Mouse (Mus musculus) limb, embryonic 15.5 days (tissue): ENCODE data around the gene Itpr1. TPM values are rescaled to one million over a fixed set of nuclear protein-coding genes. Genes with fewer than 3 reads are reported as not detected.

Experiments
- ATAC-seq: fragments of 200-750 bp; cut with Nextera tagmentation; 2 replicates; pipeline ENCODE4 v1.8.0; 2017; ENCODE audit warnings: low read depth, moderate TSS enrichment; ENCODE audit not compliant: insufficient number of reproducible peaks, low FRiP score, low TSS enrichment
- H3K27ac ChIP-seq: fragments of 300-500 bp; sonication (generic); 2 replicates; pipeline ENCODE4 v1.5.1; 2015; ENCODE audit warnings: moderate library complexity, mild to moderate bottlenecking, inconsistent platforms
- H3K27me3 ChIP-seq: fragments of 300-500 bp; sonication (generic); 2 replicates; pipeline ENCODE4 v1.6.1; 2015; ENCODE audit warnings: inconsistent platforms
- H3K36me3 ChIP-seq: fragments of 300-500 bp; sonication (generic); 2 replicates; pipeline ENCODE4 v1.6.1; 2015; ENCODE audit warnings: inconsistent platforms
- H3K4me1 ChIP-seq: fragments of 300-500 bp; sonication (generic); 2 replicates; pipeline ENCODE4 v1.6.1; 2015; ENCODE audit warnings: inconsistent platforms
- H3K4me2 ChIP-seq: fragments of 300-500 bp; sonication (generic); 2 replicates; pipeline ENCODE4 v1.6.1; 2015; ENCODE audit warnings: mild to moderate bottlenecking, inconsistent platforms
- H3K4me3 ChIP-seq: fragments of 300-500 bp; sonication (generic); 2 replicates; pipeline ENCODE4 v1.5.1; 2015; ENCODE audit warnings: mild to moderate bottlenecking, inconsistent platforms
- H3K9ac ChIP-seq: fragments of 300-500 bp; sonication (generic); 2 replicates; pipeline ENCODE4 v1.6.1; 2015; ENCODE audit warnings: inconsistent platforms
- H3K9me3 ChIP-seq: fragments of 300-500 bp; sonication (generic); 2 replicates; pipeline ENCODE4 v1.6.1; 2016; ENCODE audit warnings: inconsistent platforms
- WGBS: fragments of 180-500 bp; shearing (Covaris S2); methylation state at CpG from one replicate; pipeline ENCODE4 v1.1.7; 2015; 5-methylcytosine and 5-hydroxymethylcytosine counted together
- polyA plus RNA-seq: library from polyadenylated mRNA; unstranded; fragments of >200 nt; fragmentation: Nextera tagmentation; extraction: Ambion mirVana; gene quantifications from 2 replicates; pipeline ENCODE4 v1.2.1, GENCODE M21; 2015

Gene Itpr1
- polyA plus RNA-seq, 1 experiment from 2014 or later, result 9.0 TPM

GRCm38 (mm10) chr6:108517241-108517981, 304.5 kb downstream of the Itpr1 start:
- H3K27me3 ChIP-seq, result no peaks in the 10 kb centered on the region
- H3K4me2 ChIP-seq, result no peak overlapping the region
- 70% methylated on average over 12 of the region's 12 CpGs for WGBS
- H3K36me3 ChIP-seq, result peaks cover 13% of the 10 kb centered on the region
- no peaks in the 10 kb centered on the region for H3K9me3 ChIP-seq
- no peak for ATAC-seq
- H3K4me1 ChIP-seq, result peaks cover 7% of the 10 kb centered on the region; the same call in 1 of the 2 replicates
- H3K27ac ChIP-seq, result no peak overlapping the region
- H3K9ac ChIP-seq, result no peak overlapping the region
- no peak overlapping the region for H3K4me3 ChIP-seq

- peaks cover 7% of the 10 kb centered on the region; the same call in 1 of the 2 replicates for H3K4me1 ChIP-seq
- ATAC-seq, result no peak
- 83% methylated on average over 1 of the region's 1 CpGs for WGBS
Observed at GRCm38 (mm10) chr6:108517986-108518385, 305.1 kb downstream of the Itpr1 start.

GRCm38 (mm10) chr6:108518552-108518951, 305.7 kb downstream of the Itpr1 start:
- Histone ChIP-seq H3K36me3 (peaks cover 20% of the 10 kb centered on the region), H3K27ac (no peak overlapping the region), H3K4me3 (no peak overlapping the region), H3K9me3 (no peaks in the 10 kb centered on the region), H3K4me1 (peaks cover 7% of the 10 kb centered on the region; the same call in 1 of the 2 replicates), H3K4me2 (no peak overlapping the region), H3K9ac (no peak overlapping the region), H3K27me3 (no peaks in the 10 kb centered on the region)
- ATAC-seq, result no peak
- 52% methylated on average over 14 of the region's 14 CpGs for WGBS

More at GRCm38 (mm10) chr6:108517986-108518385, 305.1 kb downstream of the Itpr1 start:
- H3K27ac ChIP-seq, result no peak overlapping the region
- H3K36me3 ChIP-seq, result peaks cover 15% of the 10 kb centered on the region
- no peak overlapping the region for H3K9ac ChIP-seq
- H3K27me3 ChIP-seq, result no peaks in the 10 kb centered on the region
- no peaks in the 10 kb centered on the region for H3K9me3 ChIP-seq
- H3K4me2 ChIP-seq, result no peak overlapping the region
- H3K4me3 ChIP-seq, result no peak overlapping the region

DNA sequence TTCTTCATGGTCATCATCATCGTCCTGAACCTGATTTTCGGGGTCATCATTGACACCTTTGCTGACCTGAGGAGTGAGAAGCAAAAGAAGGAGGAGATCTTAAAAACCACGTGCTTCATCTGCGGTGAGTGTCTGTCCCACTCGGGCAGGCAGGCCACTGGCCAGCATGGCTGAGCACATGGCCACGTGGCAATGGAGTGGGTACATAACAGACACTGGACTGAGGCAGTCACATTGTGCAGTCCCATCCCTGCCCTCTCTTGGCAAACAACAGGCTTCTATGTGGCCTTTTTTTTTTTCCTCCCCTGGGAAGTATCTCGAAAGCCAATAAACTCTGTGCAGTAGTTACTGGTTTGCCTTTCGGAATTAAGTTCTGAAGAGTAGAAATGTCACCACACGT, 306.4 kb downstream of the Itpr1 start:
- no peak for ATAC-seq

GRCm38 (mm10) chr6:108523956-108524616, 311.2 kb downstream of the Itpr1 start:
- no peaks in the 10 kb centered on the region for H3K27me3 ChIP-seq
- 92% methylated on average over 16 of the region's 16 CpGs for WGBS
- H3K4me1 ChIP-seq, result no peaks in the 10 kb centered on the region
- H3K36me3 ChIP-seq, result peaks cover 22% of the 10 kb centered on the region
- no peak overlapping the region for H3K27ac ChIP-seq
- H3K9me3 ChIP-seq, result no peaks in the 10 kb centered on the region
- H3K4me2 ChIP-seq, result no peak overlapping the region
- H3K9ac ChIP-seq, result no peak overlapping the region
- H3K4me3 ChIP-seq, result no peak overlapping the region
- no peak for ATAC-seq

More for the DNA sequence above, 306.4 kb downstream of the Itpr1 start:
- Histone ChIP-seq H3K9ac (no peak overlapping the region), H3K4me3 (no peak overlapping the region), H3K4me2 (no peak overlapping the region), H3K36me3 (peaks cover 22% of the 10 kb centered on the region), H3K9me3 (no peaks in the 10 kb centered on the region), H3K27me3 (no peaks in the 10 kb centered on the region), H3K27ac (no peak overlapping the region), H3K4me1 (peaks cover 7% of the 10 kb centered on the region; the same call in 1 of the 2 replicates)
- 85% methylated on average over 9 of the region's 9 CpGs for WGBS

DNA sequence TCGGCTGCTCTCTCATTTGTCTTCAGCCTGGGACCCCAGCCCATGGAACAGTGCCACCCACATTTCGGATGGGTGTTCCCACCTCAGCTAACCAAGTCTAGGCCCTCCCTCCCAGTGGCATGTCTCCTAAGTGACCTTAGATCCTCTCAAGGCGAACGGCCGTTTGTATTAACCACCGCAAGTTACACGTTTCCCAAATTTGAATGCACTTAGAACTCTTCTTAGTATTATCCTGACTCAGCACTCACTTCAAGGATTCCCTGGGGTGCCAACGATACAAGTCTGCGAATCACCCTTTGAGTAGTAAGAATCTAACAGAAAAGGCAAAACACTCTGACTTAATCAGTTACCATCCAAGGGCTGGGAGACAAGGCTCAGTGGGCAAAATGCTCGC, 311.7 kb downstream of the Itpr1 start:
- no peaks in the 10 kb centered on the region for H3K9me3 ChIP-seq
- H3K4me2 ChIP-seq, result no peak overlapping the region
- H3K27me3 ChIP-seq, result no peaks in the 10 kb centered on the region
- peaks cover 16% of the 10 kb centered on the region for H3K36me3 ChIP-seq
- WGBS, result 92% methylated on average over 10 of the region's 10 CpGs
- H3K4me1 ChIP-seq, result no peaks in the 10 kb centered on the region
- H3K4me3 ChIP-seq, result no peak overlapping the region
- no peak overlapping the region for H3K27ac ChIP-seq
- no peak for ATAC-seq
- H3K9ac ChIP-seq, result no peak overlapping the region

- WGBS, result 85% methylated on average over 3 of the region's 3 CpGs
- Histone ChIP-seq H3K36me3 (peaks cover 12% of the 10 kb centered on the region; the same call in 1 of the 2 replicates), H3K4me2 (no peak overlapping the region), H3K27ac (no peak overlapping the region), H3K4me3 (no peak overlapping the region), H3K9me3 (no peaks in the 10 kb centered on the region), H3K9ac (no peak overlapping the region), H3K27me3 (no peaks in the 10 kb centered on the region), H3K4me1 (peaks cover 15% of the 10 kb centered on the region)
- no peak for ATAC-seq
Observed at GRCm38 (mm10) chr6:108527560-108527959, 314.7 kb downstream of the Itpr1 start.

DNA sequence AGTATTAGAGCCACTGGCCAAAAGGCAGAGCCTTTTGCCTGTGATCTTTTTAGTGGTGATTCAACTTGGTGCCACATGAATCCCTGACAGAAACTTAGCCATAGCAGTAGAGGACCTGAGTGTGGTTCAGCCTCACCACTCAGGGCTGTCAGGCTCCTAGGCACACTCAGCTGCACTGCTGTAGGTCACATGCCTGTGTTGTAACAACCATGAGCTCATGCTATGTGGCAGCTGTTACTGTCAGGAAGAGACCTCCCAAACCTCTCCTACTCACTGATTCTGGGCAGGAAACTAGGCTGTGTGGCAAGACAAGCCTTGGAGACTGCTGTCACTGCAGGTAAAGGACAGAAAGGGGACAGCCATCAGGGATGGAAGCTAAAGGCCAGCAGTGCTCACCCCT, 315.1 kb downstream of the Itpr1 start:
- peaks cover 19% of the 10 kb centered on the region for H3K4me1 ChIP-seq
- no peak overlapping the region for H3K9ac ChIP-seq
- H3K36me3 ChIP-seq, result peaks cover 10% of the 10 kb centered on the region; the same call in 1 of the 2 replicates
- H3K4me2 ChIP-seq, result no peak overlapping the region
- no peaks in the 10 kb centered on the region for H3K9me3 ChIP-seq
- H3K4me3 ChIP-seq, result no peak overlapping the region
- no peak for ATAC-seq
- H3K27ac ChIP-seq, result no peak overlapping the region
- H3K27me3 ChIP-seq, result no peaks in the 10 kb centered on the region

DNA sequence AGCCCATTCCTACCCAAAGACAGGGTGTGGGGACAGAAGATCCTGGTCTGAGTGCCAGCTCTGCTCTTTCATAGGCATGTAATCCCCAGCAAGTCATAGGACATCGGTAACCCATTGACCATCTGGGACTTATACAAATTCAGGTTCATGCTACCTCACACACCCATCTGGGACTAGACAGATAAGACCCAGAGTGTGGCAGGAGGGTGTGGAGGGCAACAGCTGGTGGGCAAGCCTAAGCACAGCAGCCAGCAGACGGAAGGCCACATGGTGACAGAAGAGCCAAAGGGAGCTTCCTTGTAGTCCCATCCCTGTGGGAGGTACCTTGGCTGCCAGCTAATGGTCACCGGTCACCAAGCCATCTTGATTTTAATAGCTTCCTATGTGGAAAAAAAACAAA, 316.3 kb downstream of the Itpr1 start:
- no peak for ATAC-seq
- Histone ChIP-seq H3K27me3 (no peaks in the 10 kb centered on the region), H3K9me3 (no peaks in the 10 kb centered on the region), H3K4me1 (peaks cover 19% of the 10 kb centered on the region), H3K4me3 (no peak overlapping the region), H3K4me2 (no peak overlapping the region), H3K27ac (no peak overlapping the region), H3K36me3 (0 out of 2 replicates have a peak, but pooled peaks cover 3% of the 10 kb centered on the region), H3K9ac (no peak overlapping the region)
- 91% methylated on average over 3 of the region's 3 CpGs for WGBS

GRCm38 (mm10) chr6:108530781-108531323, 318.0 kb downstream of the Itpr1 start:
- 0 out of 2 replicates have a peak, but pooled peaks cover 3% of the 10 kb centered on the region for H3K36me3 ChIP-seq
- WGBS, result 53% methylated on average over 6 of the region's 6 CpGs
- H3K4me1 ChIP-seq, result peaks cover 24% of the 10 kb centered on the region
- no peaks in the 10 kb centered on the region for H3K9me3 ChIP-seq
- ATAC-seq, result no peak
- H3K4me2 ChIP-seq, result no peak overlapping the region
- H3K9ac ChIP-seq, result no peak overlapping the region
- no peak overlapping the region for H3K4me3 ChIP-seq
- H3K27ac ChIP-seq, result no peak overlapping the region
- no peaks in the 10 kb centered on the region for H3K27me3 ChIP-seq

GRCm38 (mm10) chr6:108531324-108532311, 318.7 kb downstream of the Itpr1 start:
- ATAC-seq, result no peak
- no peak overlapping the region for H3K4me3 ChIP-seq
- H3K27ac ChIP-seq, result peak overlapping the region; percentile 43
- peaks cover 25% of the 10 kb centered on the region for H3K4me1 ChIP-seq
- no peaks in the 10 kb centered on the region for H3K9me3 ChIP-seq
- 49% methylated on average over 12 of the region's 12 CpGs for WGBS
- 0 out of 2 replicates have a peak, but pooled peaks cover 3% of the 10 kb centered on the region for H3K36me3 ChIP-seq
- H3K9ac ChIP-seq, result no peak overlapping the region
- H3K27me3 ChIP-seq, result no peaks in the 10 kb centered on the region
- no peak overlapping the region for H3K4me2 ChIP-seq
